Mouse (Mus musculus) limb, embryonic 11.5 days (tissue): ENCODE measurements around the gene Psrc1. TPM values are rescaled to one million over a fixed set of nuclear protein-coding genes. Genes with fewer than 3 reads are reported as not detected.

Experiments
- ATAC-seq: fragments of 200-750 bp; cut with Nextera tagmentation; 2 replicates; pipeline ENCODE4 v1.8.0; 2017; ENCODE audit warnings: low read depth; ENCODE audit not compliant: insufficient number of reproducible peaks, low FRiP score, low TSS enrichment
- DNase-seq: peaks from one replicate; pipeline ENCODE4 v3.0.0-alpha.2; 2015; ENCODE audit warnings: low spot score
- H3K27ac ChIP-seq: fragments of 300-500 bp; sonication (generic); replicated peaks from 2 replicates; pipeline ENCODE4 v1.5.1; 2014; ENCODE audit warnings: low read depth, mild to moderate bottlenecking, low read length
- H3K27me3 ChIP-seq: fragments of 300-500 bp; sonication (generic); 2 replicates; pipeline ENCODE4 v1.6.1; 2014; ENCODE audit warnings: mild to moderate bottlenecking, low read length, mixed read lengths; ENCODE audit not compliant: control insufficient read depth, insufficient read depth
- H3K36me3 ChIP-seq: fragments of 300-500 bp; sonication (generic); 2 replicates; pipeline ENCODE4 v1.6.1; 2014; ENCODE audit warnings: mild to moderate bottlenecking, low read length, moderate library complexity, mixed read lengths; ENCODE audit not compliant: control insufficient read depth, insufficient read depth
- H3K4me1 ChIP-seq: fragments of 300-500 bp; sonication (generic); 2 replicates; pipeline ENCODE4 v1.6.1; 2014; ENCODE audit warnings: low read length, mixed read lengths; ENCODE audit not compliant: control insufficient read depth, insufficient read depth
- H3K4me2 ChIP-seq: fragments of 300-500 bp; sonication (generic); 2 replicates; pipeline ENCODE4 v1.6.1; 2014; ENCODE audit warnings: low read depth, mild to moderate bottlenecking, moderate library complexity; ENCODE audit not compliant: severe bottlenecking
- H3K4me3 ChIP-seq: fragments of 300-500 bp; sonication (generic); 2 replicates; pipeline ENCODE4 v1.5.1; 2014; ENCODE audit warnings: low read depth, low read length
- H3K9ac ChIP-seq: fragments of 300-500 bp; sonication (generic); 2 replicates; pipeline ENCODE4 v1.6.1; 2014; ENCODE audit warnings: mild to moderate bottlenecking, low read length
- H3K9me3 ChIP-seq: fragments of 300-500 bp; sonication (generic); 2 replicates; pipeline ENCODE4 v1.6.1; 2016; ENCODE audit warnings: low read length; ENCODE audit not compliant: control insufficient read depth
- WGBS: fragments of 180-500 bp; shearing (Covaris S2); extraction: QIAGEN DNeasy Blood & Tissue Kit; methylation state at CpG from one replicate; pipeline ENCODE4 v1.1.7; 2014; 5-methylcytosine and 5-hydroxymethylcytosine counted together
- polyA plus RNA-seq: library from polyadenylated mRNA; unstranded; fragments of >200 nt; fragmentation: Nextera tagmentation; extraction: Ambion mirVana; gene quantifications from 2 replicates; pipeline ENCODE4 v1.2.1, GENCODE M21; 2014

The Psrc1 gene
- polyA plus RNA-seq, 1 experiment from 2014 or later: 79.5 TPM

- WGBS: 74% methylated on average over 6 of the region's 6 CpGs
These were observed 25.2 kb upstream of the Psrc1 start for GRCm38 (mm10) chr3:108358445-108358844.

GRCm38 (mm10) chr3:108360894-108361293 lies 22.7 kb upstream of the Psrc1 start:
- WGBS: 23% methylated on average over 7 of the region's 7 CpGs

More at GRCm38 (mm10) chr3:108358445-108358844, 25.2 kb upstream of the Psrc1 start:
- Histone ChIP-seq H3K9ac (no peak overlapping the region), H3K36me3 (no peaks in the 10 kb centered on the region; the same call in 1 of the 2 replicates), H3K27ac (no peak overlapping the region), H3K4me1 (peaks cover 9% of the 10 kb centered on the region), H3K27me3 (no peaks in the 10 kb centered on the region), H3K4me2 (no peak overlapping the region), H3K4me3 (no peak overlapping the region), H3K9me3 (no peaks in the 10 kb centered on the region)
- DNase-seq (no peak), ATAC-seq (no peak)

GRCm38 (mm10) chr3:108363626-108364025 lies 20.0 kb upstream of the Psrc1 start:
- Histone ChIP-seq H3K4me2 (no peak overlapping the region), H3K9ac (no peak overlapping the region), H3K9me3 (no peaks in the 10 kb centered on the region), H3K27me3 (no peaks in the 10 kb centered on the region), H3K27ac (no peak overlapping the region), H3K4me3 (no peak overlapping the region), H3K4me1 (peaks cover 9% of the 10 kb centered on the region), H3K36me3 (no peaks in the 10 kb centered on the region)
- DNase-seq (no peak), ATAC-seq (no peak)
- 68% methylated on average over 3 of the region's 3 CpGs for WGBS

More at GRCm38 (mm10) chr3:108360894-108361293, 22.7 kb upstream of the Psrc1 start:
- peak overlapping the region; percentile 2; the same call in 1 of the 2 replicates for H3K4me2 ChIP-seq
- ATAC-seq (peak; percentile 78), DNase-seq (peak; percentile 73)
- H3K4me3 ChIP-seq: no peak overlapping the region
- no peaks in the 10 kb centered on the region for H3K9me3 ChIP-seq
- 0 out of 2 replicates have a peak overlapping the region, but pooled peaks have one; percentile 5 for H3K9ac ChIP-seq
- peaks cover 9% of the 10 kb centered on the region for H3K4me1 ChIP-seq
- H3K27me3 ChIP-seq: no peaks in the 10 kb centered on the region
- peak overlapping the region; percentile 80; the same call in 1 of the 2 replicates for H3K27ac ChIP-seq
- no peaks in the 10 kb centered on the region; the same call in 1 of the 2 replicates for H3K36me3 ChIP-seq

- H3K27me3 ChIP-seq: no peaks in the 10 kb centered on the region
- WGBS: 69% methylated on average over 9 of the region's 9 CpGs
- H3K4me1 ChIP-seq: peaks cover 9% of the 10 kb centered on the region
- no peaks in the 10 kb centered on the region for H3K36me3 ChIP-seq
- H3K4me3 ChIP-seq: no peak within 1 kb of the TSS
- ATAC-seq (no peak), DNase-seq (no peak)
- H3K9ac ChIP-seq: no peak within 1 kb of the TSS
- H3K9me3 ChIP-seq: no peaks in the 10 kb centered on the region
- H3K4me2 ChIP-seq: no peak within 1 kb of the TSS
- no peak within 1 kb of the TSS for H3K27ac ChIP-seq
These were observed 19.2 kb upstream of the Psrc1 start, which contains the start of gene Mybphl for GRCm38 (mm10) chr3:108364270-108364995. TSS of gene Mybphl (plus strand) at chr3:108364911.

GRCm38 (mm10) chr3:108367173-108367572 lies 16.5 kb upstream of the Psrc1 start:
- H3K27me3 ChIP-seq: no peaks in the 10 kb centered on the region
- H3K4me1 ChIP-seq: no peaks in the 10 kb centered on the region
- no peak overlapping the region for H3K4me3 ChIP-seq
- DNase-seq (peak; percentile 42), ATAC-seq (no peak)
- 54% methylated on average over 9 of the region's 9 CpGs for WGBS
- H3K27ac ChIP-seq: no peak overlapping the region
- H3K9me3 ChIP-seq: no peaks in the 10 kb centered on the region
- H3K9ac ChIP-seq: 0 out of 2 replicates have a peak overlapping the region, but pooled peaks have one; percentile 12
- no peaks in the 10 kb centered on the region for H3K36me3 ChIP-seq
- peak overlapping the region; percentile 10; the same call in 1 of the 2 replicates for H3K4me2 ChIP-seq

- no peak for ATAC-seq
- Histone ChIP-seq H3K4me2 (no peak overlapping the region), H3K9me3 (no peaks in the 10 kb centered on the region), H3K4me3 (no peak overlapping the region), H3K27me3 (no peaks in the 10 kb centered on the region), H3K36me3 (no peaks in the 10 kb centered on the region), H3K4me1 (no peaks in the 10 kb centered on the region), H3K27ac (no peak overlapping the region), H3K9ac (no peak overlapping the region)
- WGBS: 81% methylated on average over 3 of the region's 3 CpGs
- no peak for DNase-seq
These were observed 15.8 kb upstream of the Psrc1 start for GRCm38 (mm10) chr3:108367828-108368227.

GRCm38 (mm10) chr3:108368721-108369120 lies 14.9 kb upstream of the Psrc1 start:
- no peak overlapping the region for H3K4me2 ChIP-seq
- H3K9ac ChIP-seq: no peak overlapping the region
- H3K4me3 ChIP-seq: no peak overlapping the region
- no peaks in the 10 kb centered on the region for H3K4me1 ChIP-seq
- H3K9me3 ChIP-seq: no peaks in the 10 kb centered on the region
- DNase-seq (no peak), ATAC-seq (no peak)
- 90% methylated on average over 5 of the region's 5 CpGs for WGBS
- no peak overlapping the region for H3K27ac ChIP-seq
- H3K27me3 ChIP-seq: no peaks in the 10 kb centered on the region
- H3K36me3 ChIP-seq: no peaks in the 10 kb centered on the region

GRCm38 (mm10) chr3:108372274-108372673 lies 11.4 kb upstream of the Psrc1 start:
- no peaks in the 10 kb centered on the region for H3K27me3 ChIP-seq
- whole genome bisulfite sequencing: 85% methylated on average over 3 of the region's 3 CpGs
- no peak for ATAC-seq

More at GRCm38 (mm10) chr3:108372274-108372673, 11.4 kb upstream of the Psrc1 start:
- no peak overlapping the region for H3K27ac ChIP-seq
- no peak overlapping the region for H3K4me3 ChIP-seq
- H3K9me3 ChIP-seq: no peaks in the 10 kb centered on the region
- H3K4me1 ChIP-seq: no peaks in the 10 kb centered on the region
- no peaks in the 10 kb centered on the region for H3K36me3 ChIP-seq
- no peak overlapping the region for H3K4me2 ChIP-seq
- DNase-seq: no peak
- H3K9ac ChIP-seq: no peak overlapping the region
